Mouse (Mus musculus) WW6 (cell line): Measurements from ENCODE around the gene Fam81a.

Experiments used
- DNase-seq: peaks from one replicate; pipeline ENCODE4 v3.0.0-alpha.2; 2013; ENCODE audit warnings: low read depth, low spot score

The Fam81a gene

GRCm38 (mm10) chr9:70053411-70053810 is 88.9 kb downstream of the Fam81a start:
- no peak for DNase-seq

- DNase-seq, result no peak
Observed at GRCm38 (mm10) chr9:70052730-70053129, 89.6 kb downstream of the Fam81a start.

GRCm38 (mm10) chr9:70049839-70050238 is 92.5 kb downstream of the Fam81a start:
- no peak for DNase-seq

GRCm38 (mm10) chr9:70049416-70049783 is 93.0 kb downstream of the Fam81a start:
- DNase-seq, result no peak

GRCm38 (mm10) chr9:70048751-70049415 is 93.5 kb downstream of the Fam81a start:
- no peak for DNase-seq

GRCm38 (mm10) chr9:70048280-70048679 is 94.1 kb downstream of the Fam81a start:
- no peak for DNase-seq

DNA sequence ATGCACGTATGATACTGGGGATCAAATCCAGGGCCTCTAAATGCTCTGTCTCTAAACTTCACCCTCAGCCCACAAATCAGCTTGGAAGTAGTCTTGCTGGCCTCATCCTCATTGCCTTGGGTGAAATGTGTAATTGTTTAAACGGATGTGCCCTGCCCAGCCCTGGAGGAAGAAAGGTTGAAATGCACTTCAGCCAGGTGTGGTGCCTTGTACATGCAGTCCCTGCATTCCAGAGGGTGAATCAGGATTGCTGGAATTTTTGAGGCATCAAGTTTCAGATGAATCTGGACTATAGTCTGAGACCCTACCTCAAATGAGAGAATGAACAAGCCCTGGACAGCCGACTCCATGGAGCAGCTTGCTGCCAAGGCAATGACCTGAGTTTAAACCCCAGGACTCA is 94.5 kb downstream of the Fam81a start:
- DNase-seq, result no peak

DNA sequence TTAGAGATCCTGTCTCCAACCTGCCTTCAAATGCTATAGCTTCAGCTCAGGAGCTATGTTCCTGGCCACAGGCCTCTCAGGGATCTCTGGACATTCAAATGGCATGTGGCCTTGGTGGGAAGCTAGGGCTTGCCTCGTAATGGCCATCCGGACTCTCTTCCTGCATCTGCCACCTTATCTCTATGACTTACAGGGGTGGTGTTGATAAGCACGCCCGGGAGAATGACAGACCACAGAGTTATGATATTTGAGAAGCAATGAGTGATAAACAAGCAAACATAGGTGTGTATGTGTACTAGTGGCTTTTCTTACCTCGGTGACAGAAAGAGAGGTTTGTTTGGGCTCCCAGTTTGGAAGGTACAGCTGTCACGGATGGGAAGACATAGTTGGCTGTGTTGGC is 96.1 kb downstream of the Fam81a start:
- no peak for DNase-seq

- DNase-seq, result no peak
Observed at GRCm38 (mm10) chr9:70044865-70045264, 97.5 kb downstream of the Fam81a start.

DNA sequence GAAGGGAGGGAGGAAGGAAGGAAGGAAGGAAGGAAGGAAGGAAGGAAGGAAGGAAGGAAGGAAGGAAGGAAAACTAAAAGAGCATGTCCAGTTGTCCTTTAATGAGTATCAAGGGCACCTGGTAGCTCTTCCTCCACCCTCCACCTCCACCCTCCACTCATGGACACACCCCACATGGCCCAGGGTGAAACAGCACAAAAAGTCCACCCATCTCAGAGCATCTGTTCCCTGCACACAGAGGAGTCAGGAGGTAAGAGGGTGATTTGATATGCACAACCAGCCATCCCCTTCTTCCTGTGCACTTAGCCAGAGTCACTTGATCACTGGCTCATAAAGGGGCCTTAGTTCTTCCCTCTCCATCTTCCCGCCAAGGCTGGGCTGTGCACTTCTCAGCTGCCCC is 99.4 kb downstream of the Fam81a start:
- no peak for DNase-seq

GRCm38 (mm10) chr9:70042137-70042536 is 100.2 kb downstream of the Fam81a start:
- DNase-seq, result no peak

- no peak for DNase-seq
Observed at GRCm38 (mm10) chr9:70040570-70040969, 101.8 kb downstream of the Fam81a start.

GRCm38 (mm10) chr9:70039597-70040385 is 102.6 kb downstream of the Fam81a start:
- DNase-seq, result no peak
